Mouse (Mus musculus) lung, adult 18-20 months (tissue): ENCODE measurements around the gene 4931428L18Rik.

Source experiments
- DNase-seq, 2 experiments: peaks; one replicate each; pipeline ENCODE4 v3.0.0; 2022; ENCODE audit warnings: mixed read lengths in 2 of 2

The 4931428L18Rik gene

DNA sequence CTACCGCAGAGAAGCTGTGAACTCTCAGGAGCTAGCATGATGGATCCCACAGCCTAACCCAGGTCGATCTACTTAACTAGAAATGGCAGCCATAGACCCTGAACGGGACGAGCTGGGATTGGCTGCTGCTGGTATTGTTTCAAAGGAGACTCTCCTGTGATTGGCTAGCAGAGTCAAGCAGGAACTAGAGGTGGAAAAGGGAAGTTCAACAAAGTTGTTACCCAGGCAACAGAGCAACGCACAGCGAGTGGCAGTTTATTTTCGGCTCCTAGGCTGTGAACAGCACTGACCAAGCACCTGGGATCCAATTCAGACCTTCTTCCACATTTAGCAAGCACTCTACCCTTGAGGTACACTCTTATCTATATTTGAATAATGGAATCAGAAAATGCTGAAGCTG lies at the start of gene 4931428L18Rik, which contains the start of gene Pih1d3:
Gene 4931428L18Rik, minus strand, starts transcription at position 121 of the 400 bp plus-strand sequence.
Gene Pih1d3, plus strand, starts transcription at position 275 of the 400 bp plus-strand sequence.
- DNase-seq = no peak

- DNase-seq = no peak
Observed at GRCm38 (mm10) chr1:31260218-31260923, 37.9 kb upstream of the 4931428L18Rik start.

- DNase-seq = no peak
Observed at GRCm38 (mm10) chr1:31233319-31234036, 11.0 kb upstream of the 4931428L18Rik start.

GRCm38 (mm10) chr1:31220599-31221250 lies 1.8 kb downstream of the 4931428L18Rik start:
- no peak for DNase-seq

GRCm38 (mm10) chr1:31214831-31215230 lies 7.7 kb downstream of the 4931428L18Rik start:
- DNase-seq = no peak

DNA sequence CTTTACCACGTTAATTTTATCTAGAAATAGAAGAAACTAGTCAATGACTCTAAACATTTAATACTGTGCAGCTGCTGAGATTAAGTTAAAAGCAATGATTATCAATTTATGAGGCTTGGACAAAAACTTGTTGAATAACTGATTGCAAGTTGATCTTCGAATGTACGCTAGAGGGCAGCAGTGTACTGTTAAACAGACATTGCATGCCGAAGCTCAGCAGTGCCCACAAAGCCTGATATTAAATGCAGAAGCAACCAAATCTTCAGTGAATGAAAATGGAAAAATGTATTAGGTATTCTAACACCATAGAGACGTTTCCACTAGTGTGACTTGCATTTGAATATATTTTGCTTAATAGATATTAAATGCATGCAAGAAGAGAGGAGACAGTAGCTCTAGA lies 12.3 kb downstream of the 4931428L18Rik start:
- DNase-seq = peak in 1 of 2 experiments; percentile 10

DNA sequence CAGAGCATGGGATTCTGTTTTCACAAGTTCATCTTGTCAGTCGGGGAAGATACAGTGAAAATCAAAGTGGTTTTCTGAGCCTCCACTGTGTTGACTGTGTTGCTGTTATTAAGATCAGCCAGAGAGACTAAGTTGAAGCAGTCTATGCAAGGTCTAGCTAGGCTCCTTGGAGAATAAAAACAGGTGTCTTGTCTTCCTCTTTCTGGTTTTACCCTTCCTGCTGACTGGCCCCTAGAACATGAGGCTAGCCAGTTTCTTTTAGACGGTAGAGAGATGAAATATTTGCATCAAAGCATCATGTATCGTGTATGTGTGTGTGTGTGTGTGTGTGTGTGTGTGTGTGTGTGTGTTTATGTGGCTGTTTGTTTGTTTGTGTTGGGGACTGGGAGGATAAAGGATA lies 16.7 kb downstream of the 4931428L18Rik start:
- no peak for DNase-seq

- DNase-seq = no peak
Observed at GRCm38 (mm10) chr1:31205346-31205745, 17.1 kb downstream of the 4931428L18Rik start.

DNA sequence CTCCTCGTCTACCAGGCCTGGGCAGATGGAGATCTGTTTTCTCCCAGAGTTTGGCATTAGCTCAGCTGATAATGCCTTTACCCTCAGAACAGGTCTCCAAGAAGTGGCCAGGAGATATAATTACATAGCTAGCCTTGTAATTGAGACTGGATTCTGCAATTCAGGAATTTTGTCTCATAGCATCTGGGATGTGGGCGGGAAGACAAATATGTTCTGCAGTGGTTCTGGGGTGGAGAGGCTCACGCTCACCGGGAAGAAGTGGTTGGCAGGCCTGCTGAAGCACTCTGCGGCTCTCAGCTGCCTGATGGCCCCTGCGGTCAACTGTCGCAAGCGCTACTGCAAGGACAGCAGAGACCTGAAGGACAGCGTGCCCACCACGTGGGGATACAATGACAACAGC lies 18.7 kb downstream of the 4931428L18Rik start:
- no peak for DNase-seq

- no peak for DNase-seq
Observed at GRCm38 (mm10) chr1:31196959-31197358, 25.5 kb downstream of the 4931428L18Rik start.

DNA sequence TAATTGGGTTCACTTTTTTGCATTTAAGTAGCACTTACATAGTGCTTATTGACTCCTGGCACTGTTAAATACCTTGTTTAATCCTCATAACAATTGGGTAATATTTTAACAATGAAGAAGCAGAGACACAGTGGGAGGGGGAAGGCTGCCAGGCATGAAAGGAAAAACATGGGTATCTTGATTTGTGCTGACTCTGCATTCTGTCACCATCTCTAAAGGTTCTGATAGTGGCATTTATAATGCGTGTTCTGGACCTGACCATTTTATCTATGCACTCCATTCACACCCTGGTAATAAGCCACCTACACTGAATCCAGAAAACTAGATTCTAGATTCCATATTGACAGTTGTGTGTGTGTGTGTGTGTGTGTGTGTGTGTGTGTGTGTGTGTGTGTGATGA lies 26.9 kb downstream of the 4931428L18Rik start:
- DNase-seq = no peak

GRCm38 (mm10) chr1:31190237-31190866 lies 32.1 kb downstream of the 4931428L18Rik start:
- no peak for DNase-seq

DNA sequence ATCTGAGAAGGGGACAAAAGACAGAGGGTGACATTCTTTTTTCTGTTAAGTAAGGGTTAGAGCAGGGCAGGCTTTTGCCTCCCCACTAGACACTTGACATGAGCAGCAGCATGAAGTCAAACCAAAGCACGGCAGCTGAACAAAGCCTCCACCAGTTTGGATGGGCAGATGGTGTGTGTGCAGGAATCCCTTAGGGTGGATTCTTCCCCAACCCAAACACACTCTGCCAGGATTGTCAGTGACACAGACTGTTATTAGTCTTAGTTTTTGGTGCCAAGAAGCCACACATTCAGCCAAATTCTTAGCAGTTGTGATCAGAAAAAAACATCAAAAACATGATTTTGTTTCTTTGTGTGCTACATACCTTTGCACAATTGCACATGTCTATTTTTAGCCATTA lies 44.2 kb downstream of the 4931428L18Rik start:
- no peak for DNase-seq

- no peak for DNase-seq
Observed at GRCm38 (mm10) chr1:31176101-31176500, 46.4 kb downstream of the 4931428L18Rik start, which contains the start of gene Lgsn. Gene Lgsn (plus strand): TSS chr1:31176401.

DNA sequence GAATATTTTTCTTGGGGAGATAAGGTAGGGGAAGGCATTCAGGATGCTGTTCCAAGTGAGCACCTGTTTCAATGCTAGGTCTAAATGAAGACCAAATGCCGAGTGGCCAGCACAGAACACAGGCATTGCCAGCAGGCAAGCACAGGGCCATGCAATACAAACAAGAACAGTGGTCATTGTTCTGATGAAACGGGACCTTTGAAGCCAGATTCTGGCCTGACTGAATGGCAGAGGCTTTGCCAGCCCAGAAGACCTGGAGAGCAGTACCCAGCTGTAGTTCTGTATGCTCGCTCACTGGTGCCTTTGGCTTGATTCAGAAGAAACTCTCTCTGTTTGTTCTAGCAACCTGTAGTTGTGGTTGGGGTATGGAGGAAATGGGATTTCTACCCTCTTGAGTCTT lies 47.1 kb downstream of the 4931428L18Rik start:
- no peak for DNase-seq

- no peak for DNase-seq
Observed at GRCm38 (mm10) chr1:31165326-31166121, 57.0 kb downstream of the 4931428L18Rik start.

- DNase-seq = no peak
Observed at GRCm38 (mm10) chr1:31164527-31165189, 57.8 kb downstream of the 4931428L18Rik start.

GRCm38 (mm10) chr1:31156884-31157283 lies 65.6 kb downstream of the 4931428L18Rik start:
- no peak for DNase-seq

- no peak for DNase-seq
Observed at GRCm38 (mm10) chr1:31156185-31156584, 66.3 kb downstream of the 4931428L18Rik start.

GRCm38 (mm10) chr1:31153793-31154349 lies 68.6 kb downstream of the 4931428L18Rik start:
- peak; percentile 54 to 64 for DNase-seq

GRCm38 (mm10) chr1:31152799-31153426 lies 69.6 kb downstream of the 4931428L18Rik start:
- peak; percentile 28 to 49 for DNase-seq
